Mouse (Mus musculus): ENCODE data around the gene Gm1604a.
"Not testable (repeated sequence)": the region's sequence is repeated elsewhere in the genome, so short reads cannot be mapped to it uniquely, and the experiment has no call there.

Gene Gm1604a

DNA sequence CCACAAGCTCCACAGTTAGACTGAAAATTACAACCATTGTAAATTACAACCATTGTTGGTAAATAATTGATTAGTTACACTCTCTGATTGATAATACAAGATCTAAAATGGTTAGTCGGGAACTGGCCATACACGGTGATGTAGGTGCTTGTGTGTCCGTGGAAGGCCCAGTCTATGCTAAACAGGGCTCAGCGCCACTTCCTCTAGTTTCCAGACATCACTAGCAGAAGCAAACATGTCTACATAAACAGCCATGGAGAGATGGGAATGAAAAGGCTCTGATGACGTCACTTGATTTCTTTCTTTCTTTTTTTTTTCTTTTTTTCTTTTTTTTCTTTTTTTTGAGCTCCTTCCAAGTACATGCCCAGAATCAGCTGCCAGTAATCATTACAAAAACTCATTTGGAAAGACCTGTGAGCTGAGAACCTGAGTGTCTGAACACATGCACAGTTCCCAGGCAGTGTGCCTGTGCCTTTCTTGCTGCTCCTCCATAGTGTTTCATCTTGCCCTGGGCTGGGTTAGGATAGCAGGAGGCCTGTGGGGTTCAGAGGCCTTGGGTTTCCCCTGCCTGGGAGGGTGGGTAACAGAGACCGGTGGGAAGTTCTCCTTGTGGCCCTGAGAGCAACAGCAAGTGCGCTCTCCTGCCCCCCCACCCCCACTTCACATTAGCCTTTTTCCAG lies 44.3 kb downstream of the Gm1604a start:
- DNase-seq = not testable (repeated sequence)

DNA sequence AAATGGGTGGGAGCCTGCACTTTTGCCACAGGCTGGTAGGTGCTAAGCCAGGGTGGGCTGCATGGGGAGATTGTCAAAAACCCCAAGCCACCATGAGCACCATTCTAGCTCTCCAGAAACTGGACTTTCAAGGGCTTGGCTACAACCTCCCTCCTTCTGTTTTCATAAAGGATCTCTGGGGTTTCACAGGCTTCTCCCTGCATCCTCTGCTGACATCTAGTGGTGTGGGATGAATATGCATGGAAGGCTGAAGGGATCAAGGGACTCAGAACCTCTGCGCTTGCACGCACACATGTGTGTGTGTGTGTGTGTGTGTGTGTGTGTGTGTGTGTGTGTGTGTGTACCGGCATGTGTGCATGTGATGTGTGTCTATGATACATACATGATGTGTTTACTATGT lies 49.1 kb downstream of the Gm1604a start:
- DNase-seq = peak in 1 of 2 experiments; percentile 25

DNA sequence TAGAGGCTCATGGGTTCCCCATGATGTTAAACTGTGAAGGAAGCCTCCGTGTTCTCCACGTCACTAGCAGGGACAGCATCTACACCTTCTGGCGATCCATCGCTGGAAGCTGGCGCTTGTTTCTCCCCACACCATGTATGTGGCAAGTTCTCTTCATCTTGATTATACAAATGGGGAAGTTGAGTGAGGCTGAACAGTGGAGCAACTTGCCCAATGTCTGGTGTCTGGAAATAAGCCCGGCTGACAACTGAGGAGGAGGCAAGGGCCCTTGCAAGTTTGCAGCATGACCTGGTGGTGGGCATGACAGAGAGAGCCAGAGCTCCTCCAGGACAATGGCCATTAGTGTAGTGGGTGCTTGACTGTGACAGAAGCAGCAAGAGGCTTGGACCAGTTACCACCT lies 50.2 kb downstream of the Gm1604a start:
- not testable (repeated sequence) for DNase-seq

DNA sequence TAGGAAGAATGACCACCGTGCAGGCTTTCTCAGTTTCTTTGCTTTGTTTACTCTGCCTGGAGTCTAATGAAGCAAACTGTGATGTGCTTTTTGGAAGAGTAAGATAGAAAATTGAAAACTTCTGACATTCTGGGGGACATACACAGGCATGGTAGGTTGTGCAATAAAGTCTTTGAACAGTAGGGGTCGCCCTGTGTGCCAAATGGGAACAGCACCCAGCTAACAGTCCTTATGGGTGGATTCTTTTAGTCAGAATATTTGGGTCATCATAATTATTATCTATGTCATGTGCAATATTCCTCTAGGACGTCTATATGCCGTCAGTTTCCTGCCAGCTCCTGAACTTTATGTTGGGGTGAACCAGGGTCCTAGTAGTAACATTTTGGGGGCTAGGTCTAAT lies 54.2 kb downstream of the Gm1604a start:
- peak in 1 of 2 experiments; percentile 64 for DNase-seq

DNA sequence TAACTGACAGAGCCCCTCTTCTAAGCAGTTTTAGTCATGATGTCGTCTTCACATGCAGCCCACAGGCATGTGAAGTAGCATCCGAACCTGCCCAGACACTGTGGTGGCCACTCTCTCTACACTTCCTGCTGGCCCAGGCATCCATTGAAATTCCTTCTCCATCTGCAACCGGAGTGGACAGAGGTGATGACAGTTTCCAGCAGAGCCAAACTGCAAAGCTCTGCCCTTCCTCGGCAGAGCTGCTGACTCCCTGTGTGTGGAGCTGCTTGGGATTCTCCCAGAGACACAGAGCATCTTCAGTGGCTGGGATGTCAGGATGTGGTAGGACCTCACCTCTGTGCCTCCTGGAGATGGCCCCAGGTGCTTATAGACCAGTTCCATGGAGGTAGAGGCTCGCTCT lies 59.2 kb downstream of the Gm1604a start:
- DNase-seq = not testable (repeated sequence)

DNA sequence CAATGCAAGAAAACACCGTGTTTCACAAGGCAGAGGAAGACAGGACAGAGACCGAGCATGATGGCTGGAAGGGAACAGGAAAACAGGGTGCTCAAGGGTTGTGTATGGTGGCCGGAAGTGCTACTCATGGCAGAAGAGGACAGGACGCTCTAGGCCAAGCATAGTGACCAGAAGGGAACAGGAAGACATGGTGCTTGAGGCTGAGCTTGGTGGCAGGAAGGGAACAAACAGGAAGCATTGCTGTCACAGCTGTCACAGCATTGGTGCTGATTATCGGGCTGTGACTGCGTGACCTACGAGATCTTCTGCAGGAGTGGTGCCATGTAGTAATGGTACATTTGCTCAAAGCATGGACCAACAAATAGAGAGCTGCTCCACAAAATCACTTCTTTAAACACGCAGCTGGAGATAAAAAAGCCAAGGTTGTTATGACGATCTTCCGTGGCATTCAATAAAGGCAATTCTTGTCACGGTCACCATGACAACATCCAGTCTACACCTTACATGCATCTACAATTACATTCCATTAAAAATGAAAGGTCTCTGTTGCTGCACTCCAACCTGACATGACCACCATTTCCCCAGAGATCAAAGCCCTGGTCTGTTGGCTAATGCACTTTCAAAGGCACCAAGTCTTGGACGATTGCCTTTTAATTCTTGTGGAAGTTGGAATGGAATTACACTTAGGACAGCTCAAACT lies 60.3 kb downstream of the Gm1604a start:
- not testable (repeated sequence) for DNase-seq

DNA sequence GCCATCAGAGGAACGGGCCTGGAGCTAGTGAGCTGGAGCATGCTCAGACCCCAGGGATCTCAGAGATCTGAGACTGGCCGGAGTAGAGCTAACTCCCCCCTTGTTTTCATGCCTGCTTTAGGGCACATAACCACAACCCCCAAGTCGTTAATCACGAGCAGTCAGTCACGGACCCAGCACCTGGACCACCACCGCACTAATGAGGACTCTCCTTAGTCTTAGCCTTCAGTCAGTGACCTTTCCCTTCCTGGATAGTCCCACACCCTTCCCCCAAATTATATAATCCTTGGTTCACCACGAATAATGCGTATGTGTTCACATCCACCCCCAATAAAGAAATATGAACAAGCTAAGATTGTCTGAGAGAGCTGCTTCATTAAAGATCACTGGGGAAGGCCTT lies 61.5 kb downstream of the Gm1604a start:
- not testable (repeated sequence) for DNase-seq

DNA sequence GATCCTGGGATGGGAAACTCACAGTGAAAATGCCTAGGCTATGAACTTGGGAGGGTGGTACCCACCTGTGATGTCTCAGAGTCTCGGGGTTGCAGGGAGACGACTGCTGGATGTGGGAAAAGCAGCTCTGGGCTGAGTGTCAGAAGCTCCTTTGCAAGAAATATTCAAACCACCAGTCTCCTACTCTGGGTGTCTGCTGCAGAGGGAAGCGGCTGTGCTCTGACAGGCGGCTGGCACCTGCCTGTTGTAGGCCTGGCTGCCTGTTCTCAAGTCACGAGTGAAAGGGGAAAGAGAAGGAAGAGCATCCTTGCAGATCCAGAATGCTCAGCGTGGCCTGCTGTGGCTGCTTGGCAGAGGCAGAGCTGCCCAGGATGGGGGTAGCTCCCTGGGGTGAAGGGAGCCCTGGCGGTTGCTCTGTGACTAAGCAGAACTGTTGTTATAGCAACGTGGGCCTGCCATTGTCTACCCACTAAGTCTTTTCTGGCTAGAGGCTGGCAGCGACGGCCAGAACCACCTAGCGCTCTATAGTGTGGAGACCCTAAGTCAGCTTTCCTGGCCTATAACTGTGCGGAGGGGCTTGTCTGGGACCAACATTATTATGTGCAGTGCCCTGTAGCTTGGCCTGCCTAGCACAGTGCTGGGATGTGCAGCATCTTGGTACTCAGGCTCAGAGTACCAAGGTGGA lies 72.6 kb downstream of the Gm1604a start:
- not testable (repeated sequence) for DNase-seq

DNA sequence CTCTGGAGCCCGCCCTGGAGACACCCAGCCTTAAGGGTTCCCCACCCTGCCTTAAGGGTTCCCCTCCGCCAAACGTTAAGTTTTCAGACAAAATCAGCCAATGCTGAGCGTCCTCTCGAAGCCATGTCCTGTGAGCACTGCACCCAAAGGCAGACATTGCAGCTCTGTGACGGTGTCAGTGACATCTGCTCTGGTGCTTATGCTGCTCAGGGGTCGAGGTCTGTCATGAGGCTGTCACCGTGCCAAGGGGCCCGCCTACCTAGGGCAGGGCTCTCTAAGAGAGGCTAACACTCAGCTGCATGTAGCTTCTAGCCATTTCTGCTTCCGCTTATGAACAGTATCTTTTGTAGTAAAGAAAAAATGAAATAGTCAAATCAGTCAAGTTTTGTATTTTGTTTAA lies 73.7 kb downstream of the Gm1604a start:
- DNase-seq = not testable (repeated sequence)

DNA sequence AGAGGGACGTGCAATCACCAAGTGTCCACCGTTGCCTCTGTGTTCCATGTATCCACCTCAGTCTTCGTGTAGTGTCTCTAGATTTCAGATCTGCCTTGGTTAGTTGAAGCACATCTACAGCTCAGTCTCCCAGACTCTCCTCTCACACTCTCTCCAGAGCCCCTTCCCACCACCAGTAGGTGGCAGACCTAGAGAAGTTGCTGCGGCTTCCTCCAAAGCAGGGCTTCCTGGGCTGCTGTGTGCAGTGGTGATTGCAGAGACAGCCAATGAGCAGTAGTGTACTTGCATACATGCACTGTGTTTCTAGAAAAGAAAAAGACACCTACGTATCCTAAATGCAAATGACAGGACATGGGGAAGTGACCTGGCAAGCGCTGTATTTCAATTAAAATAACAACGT lies 77.6 kb downstream of the Gm1604a start:
- not testable (repeated sequence) for DNase-seq

DNA sequence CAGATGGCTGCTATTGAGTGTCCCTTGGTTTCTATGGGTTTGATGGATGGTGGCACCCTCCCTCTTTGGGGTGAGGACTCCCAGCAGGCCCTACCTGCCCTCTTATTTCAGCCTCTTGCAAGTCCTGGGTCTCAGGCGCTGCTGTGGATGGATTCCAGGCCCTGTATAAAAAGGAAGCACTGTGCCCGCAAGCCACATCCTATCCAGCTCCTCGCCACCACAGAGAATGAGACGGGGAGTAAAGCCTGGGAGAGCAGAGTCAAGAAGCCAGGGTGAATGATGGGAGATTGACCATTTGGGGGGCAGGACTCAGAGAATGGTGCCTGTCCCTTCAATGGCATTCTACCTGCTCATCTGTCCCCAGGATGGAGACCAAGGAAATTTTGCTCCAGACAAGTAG lies 86.3 kb downstream of the Gm1604a start:
- not testable (repeated sequence) for DNase-seq

DNA sequence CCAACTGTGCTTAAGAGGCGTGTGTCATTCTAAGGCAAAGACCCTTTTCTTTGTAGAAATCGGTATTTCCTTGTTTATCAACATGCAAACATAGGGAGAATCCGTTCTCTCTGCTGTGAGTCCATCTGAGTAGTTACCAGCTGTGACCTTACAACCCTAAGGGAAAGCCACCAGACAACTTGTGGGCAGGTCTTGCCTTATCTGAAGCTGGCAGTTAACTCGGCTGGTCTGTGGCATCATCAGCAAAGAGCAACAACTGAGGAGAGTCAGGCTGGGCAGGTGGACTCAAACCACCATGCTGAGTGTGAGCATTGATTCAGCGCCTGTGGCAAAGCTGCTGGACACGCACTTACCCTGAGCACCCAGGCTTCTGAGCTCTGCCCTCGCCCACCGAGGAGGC lies 90.9 kb downstream of the Gm1604a start:
- not testable (repeated sequence) for DNase-seq

DNA sequence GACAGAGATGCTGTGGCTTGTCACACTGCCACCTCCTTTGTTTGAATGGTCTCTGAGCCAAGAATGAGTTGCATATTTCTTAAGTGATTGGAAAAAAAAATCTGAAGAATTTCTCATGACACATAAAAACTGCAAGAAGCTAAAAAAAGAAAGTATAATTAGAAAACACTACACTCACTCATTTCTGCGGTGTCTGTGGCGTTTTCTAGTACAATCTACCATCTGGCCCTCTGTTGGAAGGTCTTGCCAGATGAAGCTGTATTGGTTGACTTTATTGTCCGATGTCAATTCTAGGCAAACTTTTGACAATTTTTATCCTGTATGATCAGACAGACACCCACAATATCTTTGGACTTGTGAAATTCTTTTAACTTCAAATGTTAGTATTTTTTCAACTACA lies 95.5 kb downstream of the Gm1604a start:
- not testable (repeated sequence) for DNase-seq

DNA sequence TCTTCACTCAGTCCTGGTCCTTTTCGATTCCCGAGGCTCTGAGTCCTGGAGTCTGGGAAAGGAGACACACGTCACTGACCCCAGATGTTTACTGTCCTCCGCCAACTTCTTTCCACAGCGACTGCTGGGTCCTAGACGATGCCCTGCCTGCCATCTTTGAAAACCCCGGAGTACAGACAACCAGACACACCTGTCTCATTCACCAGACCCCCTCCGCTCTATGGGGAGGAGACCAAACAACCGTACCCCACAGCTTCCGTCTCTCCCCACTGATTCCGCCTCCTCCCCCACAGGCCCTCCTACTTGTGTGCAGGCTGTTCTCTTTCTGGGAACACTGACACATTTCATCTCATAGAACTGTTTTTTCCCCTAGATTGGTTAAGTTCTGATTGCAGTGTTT lies 97.2 kb downstream of the Gm1604a start:
- DNase-seq = not testable (repeated sequence)

DNA sequence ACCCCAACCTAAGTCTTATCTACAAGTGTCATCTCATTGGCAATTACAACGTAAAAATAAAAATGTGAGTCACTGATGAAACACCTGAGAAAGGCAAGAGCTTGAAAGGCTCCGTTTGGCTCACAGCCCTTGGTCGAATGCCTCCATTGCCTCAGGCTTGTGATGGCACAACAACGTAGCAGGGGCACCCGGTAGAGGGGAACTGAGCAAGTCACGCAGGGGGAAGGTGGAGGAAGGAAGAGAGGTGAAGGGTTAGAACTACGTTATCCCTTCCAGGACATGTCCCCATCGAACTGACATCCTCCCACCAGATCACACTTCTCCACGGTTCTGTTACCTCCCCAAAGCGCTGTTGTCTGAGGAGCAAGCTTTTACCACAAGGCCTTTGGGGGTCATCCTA lies 101.1 kb downstream of the Gm1604a start:
- DNase-seq = not testable (repeated sequence)

DNA sequence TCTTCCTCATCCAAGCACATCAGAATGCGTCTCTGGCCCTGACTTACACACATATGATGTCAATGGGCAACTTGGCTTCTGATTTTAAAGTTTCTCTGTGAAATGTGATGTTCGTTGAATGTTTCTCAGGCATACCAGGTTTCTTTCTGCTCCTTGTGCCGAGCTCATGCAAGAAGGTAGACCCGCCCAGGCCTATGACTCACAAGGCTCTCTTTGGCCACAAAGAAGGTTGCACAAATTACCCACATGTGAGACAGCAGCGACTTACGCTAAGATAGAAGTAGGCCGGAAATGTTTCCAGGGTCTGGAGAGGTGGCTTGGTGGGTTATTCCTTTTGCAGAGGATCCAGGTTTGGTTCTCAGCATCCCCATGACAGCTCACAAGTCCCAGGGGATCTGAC lies 108.6 kb downstream of the Gm1604a start:
- not testable (repeated sequence) for DNase-seq

DNA sequence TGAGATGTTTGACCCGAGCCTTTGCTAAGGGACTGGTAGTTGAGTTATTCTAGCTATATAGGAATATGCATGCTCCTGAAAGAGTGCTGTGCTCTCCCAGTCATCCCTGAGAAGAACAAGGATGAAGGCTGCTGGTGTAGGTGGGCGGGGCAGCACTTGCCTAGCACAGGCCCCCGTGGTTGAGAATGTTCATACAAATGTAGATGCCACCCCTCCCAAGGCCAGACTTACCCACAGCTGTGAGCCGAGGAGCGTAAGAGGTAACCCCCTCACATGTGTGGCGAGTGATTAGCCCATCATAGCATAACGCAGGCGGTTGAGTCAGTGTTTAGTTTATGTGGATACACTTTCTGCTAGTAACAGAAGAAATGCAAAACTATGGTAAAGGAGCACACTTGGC lies 109.9 kb downstream of the Gm1604a start:
- not testable (repeated sequence) for DNase-seq
